Mouse (Mus musculus) right cerebral cortex, postnatal 14 days (tissue): ENCODE results near the gene Hhipl2.
"Not testable (repeated sequence)": the region's sequence is repeated elsewhere in the genome, so short reads cannot be mapped to it uniquely, and the experiment has no call there.

Experiments
- DNase-seq: peaks from one replicate; pipeline ENCODE4 v3.0.0; 2022

Gene Hhipl2

DNA sequence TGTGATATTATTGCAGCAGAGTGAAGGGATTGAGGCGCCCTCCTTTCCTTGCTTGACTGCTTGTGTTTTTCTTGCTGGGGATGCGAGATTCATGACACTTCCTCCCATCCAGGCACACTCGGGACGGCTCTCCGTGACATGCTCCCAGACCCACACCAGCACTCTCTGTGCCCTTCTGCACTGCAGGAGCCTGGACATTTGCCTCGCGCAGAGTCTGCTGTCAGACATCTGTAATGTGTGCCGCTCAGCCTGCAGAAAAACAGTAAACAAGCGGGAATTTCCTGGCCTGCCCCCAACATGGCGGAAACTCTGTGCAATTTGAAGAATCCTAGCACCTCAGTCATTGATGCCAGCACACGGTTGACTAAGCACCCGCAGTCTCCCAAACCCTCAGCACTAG is at the start of gene Hhipl2:
Gene Hhipl2, plus strand, starts transcription at position 343 of the 400 bp plus-strand sequence.
- no peak for DNase-seq

DNA sequence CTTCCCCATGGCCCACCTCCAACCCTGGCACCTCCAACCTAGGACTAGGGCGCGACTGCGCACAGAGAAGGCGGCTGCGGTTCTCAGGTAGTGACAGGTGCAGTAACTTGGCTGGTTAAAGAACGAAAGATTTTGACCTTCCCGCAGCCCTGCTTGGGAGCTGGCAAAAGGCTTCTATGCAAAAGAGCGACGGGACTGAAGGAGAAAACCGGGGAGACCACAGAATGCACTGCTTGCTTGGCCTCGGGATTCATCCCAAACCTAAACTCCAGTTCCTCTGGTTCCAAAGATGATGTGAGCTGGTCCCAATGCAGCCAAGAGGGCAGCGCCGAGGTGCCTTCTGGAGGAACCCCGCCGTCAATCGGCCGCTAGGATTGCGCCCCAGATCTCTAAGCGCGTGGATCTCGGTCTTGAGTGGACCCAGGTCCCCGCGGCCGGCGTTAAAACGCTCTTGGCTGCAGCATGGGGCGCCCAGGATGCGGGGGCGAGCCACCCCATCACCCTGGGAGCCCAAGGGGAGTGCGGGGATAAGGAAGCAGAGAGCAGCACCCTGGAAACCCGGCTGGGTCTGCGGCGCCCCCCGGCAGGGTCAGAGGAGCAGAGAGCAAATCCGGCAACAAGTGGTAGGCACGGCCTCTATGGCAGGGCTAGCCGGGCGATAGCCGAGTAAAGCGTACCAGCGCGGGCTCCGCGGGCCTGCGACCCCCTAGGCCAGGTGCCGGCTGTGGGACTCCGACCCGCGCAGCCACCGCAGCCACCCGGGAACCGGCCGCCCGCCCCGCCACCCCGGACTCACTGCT is 49.2 kb upstream of the Hhipl2 start:
- DNase-seq, result peak; percentile 38

DNA sequence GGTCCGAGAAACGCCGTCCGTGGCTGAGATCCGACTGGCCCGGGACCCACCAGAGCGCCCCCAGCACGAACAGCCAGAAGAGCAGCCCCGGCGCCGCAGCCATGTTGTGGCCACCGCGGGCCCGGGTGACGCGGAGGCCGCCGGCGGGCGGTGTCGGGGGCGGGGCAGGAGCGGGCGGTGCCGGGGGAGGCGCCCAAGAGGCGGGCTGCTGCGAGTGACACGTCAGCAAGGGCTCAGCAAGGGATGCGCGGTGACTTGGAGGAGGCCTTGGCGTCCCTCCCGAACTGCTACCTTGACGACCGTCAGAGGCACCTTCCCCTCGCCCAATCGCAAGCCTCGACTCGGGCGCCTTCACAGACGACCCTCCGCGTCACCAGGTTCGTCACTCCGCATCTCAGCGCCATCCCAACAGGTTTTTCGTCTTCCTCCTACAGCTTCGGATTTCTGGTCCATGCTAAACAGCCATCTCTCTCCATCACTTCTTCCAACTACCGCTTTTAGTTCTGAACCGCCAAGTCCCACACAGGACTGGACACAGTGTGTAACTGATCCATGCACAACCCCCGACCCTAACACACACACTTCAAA is 48.5 kb upstream of the Hhipl2 start, which contains the start of gene Mia3:
Gene Mia3, minus strand, starts transcription at position 127 of the 588 bp plus-strand sequence.
- peak; percentile 98 for DNase-seq

DNA sequence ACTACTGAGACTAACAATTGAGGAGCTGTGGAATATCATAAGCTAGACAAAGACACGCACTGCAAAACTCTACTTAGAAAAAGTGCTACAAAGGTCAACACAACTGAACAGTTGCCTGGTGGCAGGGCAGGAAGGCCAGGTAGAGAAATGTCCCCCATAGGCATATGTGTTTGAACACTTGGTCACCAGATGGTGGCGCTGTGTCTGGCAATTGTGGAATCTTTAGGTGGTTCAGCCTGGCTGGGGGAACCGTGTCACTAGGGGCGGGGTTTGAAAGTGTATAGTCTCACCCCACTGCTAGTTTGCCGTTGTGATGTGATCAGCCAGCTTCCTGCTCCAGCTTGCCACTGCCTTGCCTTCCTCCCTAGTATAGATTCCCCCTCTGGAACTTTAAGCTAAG is 43.3 kb upstream of the Hhipl2 start:
- no peak for DNase-seq

DNA sequence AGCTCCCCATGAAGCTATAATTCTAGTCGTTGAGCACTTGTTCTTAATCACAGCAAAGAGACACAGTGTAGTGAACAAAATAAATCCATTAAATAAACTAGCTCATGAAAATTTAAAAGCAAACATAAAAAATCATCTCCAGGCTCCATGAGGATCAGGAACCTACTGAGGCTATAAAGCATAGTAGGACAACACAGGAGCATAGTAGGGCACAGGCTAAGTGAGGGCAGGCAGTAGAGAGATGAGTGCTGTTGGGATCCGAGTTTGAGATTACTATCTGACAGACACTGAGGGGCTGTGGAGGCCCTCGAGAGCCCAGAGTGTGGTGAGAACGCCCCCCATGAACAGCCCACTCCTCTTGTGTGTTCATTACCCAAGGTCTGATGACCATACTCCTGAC is 41.0 kb upstream of the Hhipl2 start:
- no peak for DNase-seq

DNA sequence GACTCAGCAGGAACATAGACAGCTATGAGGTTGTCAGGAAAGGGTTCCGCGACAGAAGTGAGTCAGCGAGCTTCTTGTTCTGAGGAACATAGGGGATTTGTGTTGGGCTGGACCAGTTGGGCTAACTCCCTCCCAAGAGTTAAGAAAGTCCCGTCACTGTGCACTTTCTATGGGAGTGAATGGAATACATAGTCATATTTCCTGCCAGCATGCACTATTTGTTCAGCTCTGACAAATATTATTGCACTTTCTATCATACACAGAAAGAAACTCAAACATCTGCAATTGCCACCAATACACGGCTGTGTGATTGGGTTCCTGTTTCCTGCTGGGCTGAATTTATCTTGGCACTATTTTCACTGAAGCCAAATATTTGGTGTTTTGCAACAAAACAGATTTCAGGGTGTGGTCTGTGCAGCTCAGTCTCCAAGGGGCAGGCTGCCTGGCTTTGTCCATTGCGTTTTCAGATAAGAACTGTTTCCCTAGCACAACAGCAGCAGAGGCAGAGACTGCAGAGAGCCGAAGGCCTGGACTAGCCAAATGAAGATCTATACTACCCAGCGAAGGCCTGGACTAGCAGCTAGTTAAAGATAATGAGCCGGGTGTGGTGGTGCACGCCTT is 39.6 kb upstream of the Hhipl2 start:
- no peak for DNase-seq

DNA sequence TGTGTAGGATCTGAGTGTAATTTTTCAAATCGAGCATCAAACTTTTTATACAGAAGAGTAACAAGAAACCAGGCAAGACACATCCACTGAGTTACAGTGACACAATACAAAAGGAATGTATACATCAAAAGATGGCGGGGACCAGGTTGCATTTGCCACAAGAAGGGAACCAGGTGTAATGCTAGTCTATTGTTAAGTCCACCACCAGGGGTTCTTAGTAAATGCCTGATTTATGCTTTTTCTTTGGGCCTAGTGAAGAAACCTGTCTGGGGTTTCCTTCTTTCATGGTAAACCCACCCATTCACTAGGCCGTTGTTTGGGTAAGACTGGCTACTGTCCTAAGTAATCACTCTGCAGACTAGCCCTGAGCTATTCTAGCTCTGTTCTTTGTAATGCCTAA is 38.6 kb upstream of the Hhipl2 start:
- DNase-seq, result not testable (repeated sequence)

DNA sequence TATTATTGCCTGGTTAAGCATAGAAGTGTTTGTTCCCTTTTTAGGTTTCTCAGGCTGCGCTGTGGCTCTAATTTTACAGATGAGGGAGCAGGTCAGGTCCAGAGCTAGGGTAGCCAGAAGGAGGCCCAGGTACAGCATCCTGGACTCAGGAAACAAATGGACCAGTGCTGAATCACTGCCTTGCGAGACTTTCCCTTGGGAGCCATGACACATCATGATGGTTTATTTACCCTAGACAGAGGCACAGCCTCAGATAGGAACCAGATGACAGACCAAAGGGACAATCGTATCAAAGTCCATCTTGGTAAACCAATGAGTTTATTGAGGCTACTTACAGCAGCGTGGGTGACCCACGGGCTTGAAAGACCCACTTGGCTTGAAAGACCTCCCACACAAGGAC is 36.2 kb upstream of the Hhipl2 start:
- DNase-seq, result no peak

DNA sequence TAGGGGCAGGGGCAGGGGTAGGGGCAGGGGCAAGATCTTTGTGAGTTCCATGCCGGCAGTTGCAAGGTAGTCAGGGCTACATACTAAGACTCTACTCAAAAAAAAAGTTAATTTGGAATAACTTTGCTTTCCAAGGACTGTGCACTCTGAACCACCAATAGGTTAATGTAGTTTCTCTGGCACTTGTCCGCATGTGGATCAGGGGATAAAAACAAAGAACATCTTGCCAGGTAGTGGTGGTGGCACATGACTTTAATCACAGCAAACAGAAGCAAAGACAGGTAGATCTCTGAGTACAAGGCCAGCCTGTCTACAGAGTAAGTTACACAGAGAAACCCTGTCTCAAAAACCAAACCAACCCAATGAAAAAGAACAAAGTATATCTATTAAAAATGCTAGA is 35.4 kb upstream of the Hhipl2 start:
- DNase-seq, result no peak

DNA sequence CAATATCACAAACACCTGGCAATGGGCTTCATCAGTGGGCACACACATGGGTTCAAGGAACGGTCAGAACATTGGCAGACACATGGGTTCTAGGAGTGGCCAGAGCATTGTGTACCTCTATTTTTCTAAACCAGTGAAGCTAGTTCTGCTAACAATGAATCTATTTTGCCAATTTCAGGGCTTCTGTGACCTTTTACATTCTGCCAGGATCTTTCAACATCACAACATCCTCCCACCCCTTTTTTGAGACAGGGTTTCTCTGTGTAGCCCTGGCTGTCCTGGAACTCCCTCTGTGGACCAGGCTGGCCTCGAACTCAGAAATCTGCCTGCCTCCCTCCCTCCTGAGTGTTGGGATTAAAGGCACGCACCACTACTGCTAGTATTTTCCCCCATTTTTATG is 30.6 kb upstream of the Hhipl2 start:
- not testable (repeated sequence) for DNase-seq

DNA sequence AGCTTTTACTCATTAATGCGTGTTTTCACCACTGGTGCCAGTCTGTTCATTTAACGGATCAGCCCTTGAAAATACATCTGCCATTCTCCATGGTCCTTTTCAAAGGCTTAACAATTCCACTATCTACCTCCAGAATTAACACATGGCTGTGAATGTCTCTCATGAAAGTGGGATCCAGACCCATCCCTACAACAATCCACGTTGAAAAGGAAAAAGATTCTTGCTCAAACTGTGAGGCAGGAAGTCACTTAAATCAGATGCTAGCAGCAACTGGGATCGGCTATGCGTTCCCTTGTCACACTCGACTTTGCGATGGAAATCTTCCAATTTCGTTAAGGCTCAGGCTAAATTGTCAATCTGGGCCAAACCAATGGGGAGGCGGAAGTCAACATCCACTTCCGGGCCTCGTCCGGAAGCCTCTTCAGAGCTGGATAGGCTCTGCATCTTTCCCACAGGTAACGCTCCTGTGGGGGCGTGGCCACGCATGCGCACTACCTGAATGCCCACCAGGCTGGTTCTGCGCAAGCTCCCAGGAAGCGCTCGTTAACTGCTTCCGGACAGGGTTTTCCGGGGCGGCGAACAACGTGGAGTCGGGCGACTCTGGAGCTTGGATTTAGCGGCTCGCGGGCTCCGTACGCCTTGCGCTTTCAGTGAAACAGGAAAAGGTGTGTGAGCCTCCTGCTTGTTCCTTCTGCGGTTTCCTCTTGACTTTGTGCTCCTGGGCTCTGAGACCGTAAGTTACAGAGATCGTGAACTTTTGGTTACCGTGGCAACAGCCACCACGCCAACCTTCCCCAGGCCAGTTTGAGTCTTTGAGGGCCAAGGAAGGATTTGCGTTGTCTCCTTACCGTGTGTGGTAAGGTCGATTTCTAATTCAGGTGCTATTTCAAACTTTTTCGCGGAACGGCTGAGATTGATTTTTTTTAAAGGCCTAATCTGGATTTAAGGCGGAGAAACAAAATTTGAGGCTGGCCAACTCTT is 29.3 kb upstream of the Hhipl2 start, which contains the start of gene Taf1a:
Gene Taf1a, plus strand, starts transcription at position 556 of the 981 bp plus-strand sequence.
- DNase-seq, result peak; percentile 91

DNA sequence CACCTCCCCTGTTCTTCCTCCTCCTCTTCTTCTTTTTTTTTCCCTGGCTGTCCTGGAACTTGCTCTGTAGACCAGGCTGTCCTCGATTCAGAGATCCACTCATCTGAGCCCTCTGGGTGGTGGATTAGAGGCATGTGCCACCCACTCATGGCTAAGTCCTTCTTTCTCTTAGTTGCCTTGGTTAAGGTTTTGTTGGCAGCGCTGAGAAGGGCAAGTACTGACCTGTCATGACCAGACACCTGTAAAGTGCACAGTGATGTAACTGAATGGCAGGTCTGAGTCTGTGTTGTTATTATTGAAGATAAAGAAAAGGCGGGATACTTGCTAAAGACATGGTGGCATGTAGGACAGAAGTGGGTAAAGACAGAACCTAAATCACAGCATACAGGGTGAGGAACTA is 14.6 kb upstream of the Hhipl2 start:
- no peak for DNase-seq

DNA sequence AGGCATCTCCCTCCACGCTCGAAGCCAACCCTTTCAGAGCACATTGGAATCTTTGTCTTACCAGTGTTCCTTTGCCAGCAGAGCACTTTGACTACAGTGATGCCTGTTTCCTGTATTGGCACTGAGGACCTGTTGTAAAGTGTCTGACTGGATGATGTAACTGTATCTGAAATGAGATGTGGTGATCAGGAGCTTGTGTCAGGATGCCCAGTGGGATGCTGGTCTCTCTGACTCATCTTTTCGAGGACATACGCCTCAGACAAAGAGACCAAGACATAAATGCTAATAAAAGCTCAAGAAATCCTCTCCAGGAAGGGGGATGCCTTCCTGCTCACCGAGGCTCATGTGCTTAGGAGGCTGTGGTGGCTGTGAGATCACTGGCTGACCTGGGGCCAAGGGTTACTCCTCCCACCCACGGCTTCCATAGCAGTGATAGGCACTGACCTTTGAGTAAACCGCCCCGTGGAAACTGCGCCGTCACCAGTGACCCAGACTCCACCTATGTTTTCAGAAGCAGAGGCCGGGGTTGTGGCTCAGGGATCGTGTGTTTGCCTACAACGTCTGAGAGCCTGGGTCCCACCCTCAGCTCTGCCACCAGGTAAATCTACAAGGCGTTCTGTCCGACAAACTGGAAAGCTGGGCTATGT is 3.8 kb upstream of the Hhipl2 start:
- DNase-seq, result no peak

DNA sequence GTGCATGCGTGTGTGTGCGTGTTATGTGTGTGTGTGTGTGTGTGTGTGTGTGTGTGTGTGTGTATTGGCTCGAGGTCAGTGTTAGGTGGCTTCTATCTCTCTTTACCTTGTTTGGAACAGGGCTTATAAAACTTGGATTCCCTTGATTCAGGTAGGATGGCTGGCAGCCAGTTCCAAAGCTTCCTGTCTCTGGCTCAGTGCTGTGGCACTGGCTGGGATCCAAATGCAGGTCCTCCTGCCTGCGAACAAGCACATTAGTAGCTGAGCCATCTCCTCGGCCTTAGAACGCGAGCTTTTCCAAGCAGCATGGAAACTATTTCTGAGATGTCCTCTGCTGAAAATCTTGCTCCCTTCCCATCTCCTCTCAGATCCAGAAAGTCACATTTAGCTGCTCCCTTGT is 1.7 kb downstream of the Hhipl2 start:
- DNase-seq, result no peak

DNA sequence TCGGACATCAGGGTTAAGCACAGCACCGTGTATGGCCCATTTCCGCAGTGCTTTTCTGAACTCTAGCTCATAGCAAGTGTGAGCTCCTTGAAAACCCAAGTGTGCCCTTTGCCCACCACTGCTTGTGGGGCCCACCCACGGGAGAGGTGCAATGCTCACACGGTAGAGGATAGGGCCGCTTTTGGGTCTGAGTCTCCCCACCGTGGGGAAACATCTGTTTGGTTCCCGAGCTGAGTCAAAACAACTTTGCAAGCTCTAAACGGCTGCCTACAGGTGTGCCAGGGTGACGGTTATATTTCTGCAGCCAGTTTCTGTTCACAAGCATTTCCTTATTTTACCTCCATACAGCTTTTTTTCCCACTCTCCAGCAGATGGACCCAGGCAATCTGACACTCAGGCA is 2.3 kb downstream of the Hhipl2 start:
- DNase-seq, result no peak

DNA sequence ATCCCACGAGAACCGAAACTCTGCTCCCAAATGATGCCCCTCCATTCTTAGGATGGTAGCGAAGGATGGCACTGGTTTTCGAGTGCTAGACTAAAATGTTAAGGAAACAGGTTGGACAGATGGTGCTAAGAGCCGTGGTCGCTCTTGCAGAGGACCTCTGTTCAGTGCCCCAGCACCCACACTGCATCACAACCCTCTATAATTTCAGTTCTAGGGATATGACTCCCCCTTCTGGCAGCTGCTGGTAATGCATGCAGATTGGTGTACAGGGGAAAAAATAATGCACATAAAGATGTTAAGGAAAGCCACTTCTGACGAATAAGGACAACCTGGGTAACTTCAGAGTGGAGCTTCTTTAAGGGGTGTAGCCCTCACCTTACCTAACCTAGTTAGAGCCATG is 6.1 kb downstream of the Hhipl2 start:
- DNase-seq, result no peak

DNA sequence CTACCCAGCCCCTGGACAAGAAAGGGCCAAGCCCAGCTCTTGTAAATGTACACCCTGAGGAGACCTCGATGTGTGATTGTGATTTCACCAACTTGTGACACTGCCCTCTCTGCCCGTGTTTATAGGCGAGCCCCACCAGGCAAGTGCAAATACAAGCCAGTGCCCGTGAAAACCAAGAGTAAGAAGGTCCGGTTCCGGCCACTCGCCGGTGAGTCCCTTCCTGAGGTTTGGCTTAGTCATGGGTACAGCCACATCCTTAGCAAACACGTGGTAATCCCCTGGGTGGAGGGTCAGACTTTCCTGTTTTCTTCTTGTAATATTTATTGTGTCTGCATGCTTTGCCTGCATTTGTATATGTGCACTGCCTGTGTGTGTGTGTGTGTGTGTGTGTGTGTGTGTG is 16.9 kb downstream of the Hhipl2 start:
- no peak for DNase-seq

DNA sequence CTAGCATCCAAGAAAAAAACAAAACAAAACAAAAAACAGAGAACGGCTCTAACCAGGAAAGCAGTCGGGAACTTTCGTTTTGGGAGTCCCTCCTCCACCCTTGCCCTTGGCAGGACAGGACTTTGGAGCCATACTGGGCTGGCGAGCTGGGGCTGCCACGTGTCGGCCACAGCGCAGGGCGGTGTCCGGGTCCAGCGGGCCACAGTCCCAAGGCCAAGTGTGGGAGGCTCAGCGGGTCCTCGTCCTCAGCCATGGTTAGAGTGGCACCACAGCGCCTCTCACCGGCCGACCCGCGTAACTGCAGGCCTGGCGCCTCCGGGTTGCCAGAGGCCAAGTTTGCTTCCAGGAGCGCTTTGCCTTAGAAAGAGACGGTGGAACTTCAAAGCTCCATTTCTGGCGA is 21.0 kb downstream of the Hhipl2 start:
- DNase-seq, result peak; percentile 49

DNA sequence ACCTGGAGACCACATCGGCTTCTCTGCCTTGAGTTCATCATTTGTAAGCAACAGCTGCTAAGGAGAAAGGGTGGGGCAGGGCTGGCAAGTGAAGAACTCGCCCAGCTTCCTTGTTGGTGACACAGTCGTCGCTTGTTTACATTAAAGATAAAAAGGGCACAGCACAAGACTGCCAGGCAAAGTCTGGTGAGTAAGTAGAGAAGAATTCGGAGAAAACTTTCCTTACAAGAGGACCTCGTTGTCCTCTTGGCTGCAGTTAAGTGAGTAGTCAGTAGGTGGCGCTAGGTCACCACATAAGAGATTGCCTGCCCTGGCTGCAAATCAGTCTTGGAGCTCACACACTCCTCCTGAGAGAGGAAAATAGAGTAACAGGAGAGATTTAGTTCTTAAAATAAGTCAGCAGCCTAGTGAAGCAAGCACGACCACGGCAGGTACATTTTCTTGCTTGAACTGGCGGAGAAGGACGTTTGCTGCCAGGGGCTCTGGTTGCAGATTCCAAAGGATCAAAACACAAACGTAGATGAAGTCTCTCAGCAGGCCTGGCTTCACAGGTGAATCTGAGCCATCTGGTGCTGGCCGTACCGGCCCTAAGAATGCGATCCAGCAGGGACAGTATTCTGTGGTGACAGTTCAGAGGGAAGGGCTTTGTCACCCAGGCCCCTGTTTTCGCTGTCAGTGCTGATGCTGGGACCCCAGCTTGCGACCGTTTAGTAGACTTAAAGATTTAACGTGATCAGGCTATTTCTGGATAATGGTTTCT is 24.2 kb downstream of the Hhipl2 start:
- DNase-seq, result peak; percentile 83

DNA sequence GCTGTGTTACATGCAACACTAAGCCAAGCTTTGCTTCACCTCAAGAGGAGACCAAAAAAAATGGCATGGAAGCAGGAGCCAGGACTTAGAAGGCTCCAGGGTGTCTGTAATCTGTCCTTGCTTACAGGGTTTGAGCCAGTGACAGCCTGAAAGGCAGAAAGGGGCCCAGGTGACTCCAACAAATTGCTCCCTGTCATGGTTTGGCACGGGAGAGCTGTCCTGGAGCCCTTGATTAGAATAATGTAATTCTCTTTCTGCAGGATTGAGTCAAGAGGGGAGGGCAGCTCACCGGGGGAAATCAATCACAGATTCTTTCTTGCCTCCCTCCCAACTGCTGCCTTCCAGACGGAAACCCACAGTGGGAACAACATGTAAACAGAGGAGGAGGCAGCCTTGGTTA is 35.1 kb downstream of the Hhipl2 start:
- no peak for DNase-seq
